Mouse (Mus musculus) lung, embryonic 15.5 days (tissue): ENCODE data around the gene Batf3. TPM values are rescaled to one million over a fixed set of nuclear protein-coding genes. Genes with fewer than 3 reads are reported as not detected.
A peak's percentile ranks its signal among the peaks of the same experiment; 100 is the strongest.

Source experiments
- ATAC-seq: fragments of 200-750 bp; cut with Nextera tagmentation; 2 replicates; pipeline ENCODE4 v1.8.0; 2017; ENCODE audit warnings: moderate number of reproducible peaks, borderline replicate concordance; ENCODE audit not compliant: low FRiP score, low TSS enrichment; ENCODE audit errors: extremely low read depth
- H3K27ac ChIP-seq: fragments of 300-500 bp; sonication (generic); 2 replicates; pipeline ENCODE4 v1.5.1; 2015; ENCODE audit warnings: moderate library complexity, mild to moderate bottlenecking, inconsistent platforms
- H3K27me3 ChIP-seq: fragments of 300-500 bp; sonication (generic); 2 replicates; pipeline ENCODE4 v1.6.1; 2015; ENCODE audit warnings: inconsistent platforms
- H3K36me3 ChIP-seq: fragments of 300-500 bp; sonication (generic); 2 replicates; pipeline ENCODE4 v1.6.1; 2015; ENCODE audit warnings: inconsistent platforms
- H3K4me1 ChIP-seq: fragments of 300-500 bp; sonication (generic); 2 replicates; pipeline ENCODE4 v1.6.1; 2015; ENCODE audit warnings: inconsistent platforms
- H3K4me2 ChIP-seq: fragments of 300-500 bp; sonication (generic); 2 replicates; pipeline ENCODE4 v1.6.1; 2015; ENCODE audit warnings: inconsistent platforms, mild to moderate bottlenecking, moderate library complexity
- H3K4me3 ChIP-seq: fragments of 300-500 bp; sonication (generic); 2 replicates; pipeline ENCODE4 v1.5.1; 2015; ENCODE audit warnings: mild to moderate bottlenecking, inconsistent platforms
- H3K9ac ChIP-seq: fragments of 300-500 bp; sonication (generic); 2 replicates; pipeline ENCODE4 v1.6.1; 2015; ENCODE audit warnings: inconsistent platforms
- H3K9me3 ChIP-seq: fragments of 300-500 bp; sonication (generic); 2 replicates; pipeline ENCODE4 v1.6.1; 2016; ENCODE audit warnings: inconsistent platforms
- WGBS: fragments of 180-500 bp; shearing (Covaris S2); methylation state at CpG from one replicate; pipeline ENCODE4 v1.1.7; 2015; 5-methylcytosine and 5-hydroxymethylcytosine counted together
- polyA plus RNA-seq: library from polyadenylated mRNA; unstranded; fragments of >200 nt; fragmentation: Nextera tagmentation; extraction: Ambion mirVana; gene quantifications from 2 replicates; pipeline ENCODE4 v1.2.1, GENCODE M21; 2015

The Batf3 gene
- polyA plus RNA-seq, 1 experiment from 2014 or later: 9.3 TPM

DNA sequence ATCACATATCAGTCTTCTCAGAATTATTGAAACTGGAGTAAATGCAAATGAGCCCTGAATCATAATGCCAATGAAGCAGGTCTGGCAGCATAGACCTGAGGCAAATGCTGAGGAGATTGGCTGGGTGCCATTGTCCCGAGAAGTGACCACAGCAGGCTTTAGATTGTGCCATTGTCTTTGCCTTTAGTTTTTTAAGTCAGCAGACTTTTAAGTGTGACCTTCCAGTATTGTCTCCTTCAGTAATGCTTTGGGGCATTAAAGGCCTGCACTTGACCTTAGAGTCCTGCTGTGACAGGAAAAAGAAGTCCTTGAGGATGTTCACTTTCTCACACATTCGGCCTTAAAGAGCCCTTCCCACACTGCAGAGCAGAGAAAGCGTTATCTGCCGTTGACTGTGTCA is 27.4 kb upstream of the Batf3 start:
- no peak for ATAC-seq
- no peak overlapping the region for H3K27ac ChIP-seq
- H3K4me3 ChIP-seq: no peak overlapping the region
- H3K27me3 ChIP-seq: no peaks in the 10 kb centered on the region
- no peaks in the 10 kb centered on the region for H3K9me3 ChIP-seq
- H3K4me1 ChIP-seq: no peaks in the 10 kb centered on the region
- WGBS: 84% methylated on average over 4 of the region's 4 CpGs
- no peak overlapping the region for H3K9ac ChIP-seq
- H3K36me3 ChIP-seq: peaks cover 70% of the 10 kb centered on the region
- H3K4me2 ChIP-seq: no peak overlapping the region

DNA sequence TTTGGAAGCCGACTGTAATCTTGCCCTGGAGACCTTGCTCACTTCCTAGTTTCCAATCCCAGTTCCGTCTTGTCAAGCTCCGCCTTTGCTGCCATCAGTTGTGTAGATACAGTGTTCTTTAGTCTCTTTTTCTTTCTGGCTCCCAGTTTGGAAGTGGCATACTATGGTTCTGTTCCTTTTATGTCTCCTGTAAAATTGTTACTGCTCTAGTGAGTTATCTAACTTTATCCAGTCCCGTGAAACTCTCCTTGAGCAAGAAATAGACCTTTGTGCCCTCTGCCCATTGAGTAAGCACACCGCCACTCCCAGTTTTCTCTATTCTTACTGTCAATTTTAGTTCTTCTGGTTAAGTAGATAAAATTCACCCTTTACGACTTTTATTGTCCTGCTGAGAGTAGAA is 26.0 kb upstream of the Batf3 start:
- WGBS: 85% methylated on average over 6 of the region's 6 CpGs
- ATAC-seq: no peak
- H3K36me3 ChIP-seq: peaks cover 75% of the 10 kb centered on the region
- no peaks in the 10 kb centered on the region for H3K9me3 ChIP-seq
- H3K4me3 ChIP-seq: no peak overlapping the region
- no peak overlapping the region for H3K4me2 ChIP-seq
- H3K9ac ChIP-seq: no peak overlapping the region
- no peaks in the 10 kb centered on the region for H3K27me3 ChIP-seq
- no peaks in the 10 kb centered on the region for H3K4me1 ChIP-seq
- H3K27ac ChIP-seq: no peak overlapping the region

GRCm38 (mm10) chr1:191072329-191072913 is 25.2 kb upstream of the Batf3 start:
- Histone ChIP-seq H3K27ac (no peak overlapping the region), H3K9ac (no peak overlapping the region), H3K36me3 (peaks cover 79% of the 10 kb centered on the region), H3K4me2 (no peak overlapping the region), H3K4me1 (no peaks in the 10 kb centered on the region), H3K9me3 (no peaks in the 10 kb centered on the region), H3K27me3 (no peaks in the 10 kb centered on the region), H3K4me3 (no peak overlapping the region)
- ATAC-seq: no peak
- WGBS: 90% methylated on average over 16 of the region's 16 CpGs

GRCm38 (mm10) chr1:191073001-191073400 is 24.6 kb upstream of the Batf3 start:
- H3K27ac ChIP-seq: no peak overlapping the region
- no peak overlapping the region for H3K4me2 ChIP-seq
- H3K4me1 ChIP-seq: no peaks in the 10 kb centered on the region
- no peak overlapping the region for H3K9ac ChIP-seq
- no peaks in the 10 kb centered on the region for H3K27me3 ChIP-seq
- 50% methylated on average over 6 of the region's 6 CpGs for WGBS
- no peak overlapping the region for H3K4me3 ChIP-seq
- ATAC-seq: no peak
- H3K9me3 ChIP-seq: no peaks in the 10 kb centered on the region
- peaks cover 79% of the 10 kb centered on the region for H3K36me3 ChIP-seq

DNA sequence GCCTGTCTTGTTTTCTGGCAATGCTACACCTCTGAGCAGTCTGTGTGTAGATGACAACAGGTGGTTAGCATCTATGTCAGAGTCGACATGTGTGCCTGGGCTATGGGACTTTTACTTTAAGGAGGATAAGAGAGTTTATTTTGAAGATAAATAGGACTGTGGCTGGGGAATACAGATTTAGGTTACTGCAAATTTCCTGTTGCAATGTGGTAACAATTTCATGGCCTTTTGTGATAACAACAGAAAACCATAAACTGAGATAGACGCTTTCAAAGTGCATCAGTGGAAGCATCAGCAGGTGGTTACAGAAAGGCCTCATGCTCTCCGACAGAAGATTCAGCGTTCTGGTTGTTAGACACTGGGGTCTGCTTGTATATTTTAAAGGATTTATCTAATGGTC is 24.2 kb upstream of the Batf3 start:
- Histone ChIP-seq H3K4me1 (no peaks in the 10 kb centered on the region), H3K4me2 (no peak overlapping the region), H3K9me3 (no peaks in the 10 kb centered on the region), H3K27me3 (no peaks in the 10 kb centered on the region), H3K36me3 (peaks cover 79% of the 10 kb centered on the region), H3K4me3 (no peak overlapping the region), H3K9ac (no peak overlapping the region), H3K27ac (no peak overlapping the region)
- ATAC-seq: no peak
- 77% methylated on average over 4 of the region's 4 CpGs for WGBS

- Histone ChIP-seq H3K4me3 (no peak overlapping the region), H3K9ac (no peak overlapping the region), H3K36me3 (peaks cover 80% of the 10 kb centered on the region), H3K9me3 (no peaks in the 10 kb centered on the region), H3K4me2 (no peak overlapping the region), H3K27ac (0 out of 2 replicates have a peak overlapping the region, but pooled peaks have one; percentile 12), H3K27me3 (no peaks in the 10 kb centered on the region), H3K4me1 (no peaks in the 10 kb centered on the region)
- 48% methylated on average over 10 of the region's 10 CpGs for WGBS
- ATAC-seq: no peak
Observed at GRCm38 (mm10) chr1:191075199-191075883, 22.3 kb upstream of the Batf3 start.

GRCm38 (mm10) chr1:191083230-191083629 is 14.4 kb upstream of the Batf3 start:
- Histone ChIP-seq H3K27ac (no peak overlapping the region), H3K9me3 (no peaks in the 10 kb centered on the region), H3K9ac (no peak overlapping the region), H3K4me3 (no peak overlapping the region), H3K4me1 (0 out of 2 replicates have a peak, but pooled peaks cover 4% of the 10 kb centered on the region), H3K27me3 (no peaks in the 10 kb centered on the region), H3K4me2 (no peak overlapping the region), H3K36me3 (peaks cover 58% of the 10 kb centered on the region)
- WGBS: 79% methylated on average over 8 of the region's 8 CpGs
- ATAC-seq: no peak

GRCm38 (mm10) chr1:191084951-191085559 is 12.6 kb upstream of the Batf3 start:
- no peak for ATAC-seq
- peaks cover 44% of the 10 kb centered on the region for H3K36me3 ChIP-seq

DNA sequence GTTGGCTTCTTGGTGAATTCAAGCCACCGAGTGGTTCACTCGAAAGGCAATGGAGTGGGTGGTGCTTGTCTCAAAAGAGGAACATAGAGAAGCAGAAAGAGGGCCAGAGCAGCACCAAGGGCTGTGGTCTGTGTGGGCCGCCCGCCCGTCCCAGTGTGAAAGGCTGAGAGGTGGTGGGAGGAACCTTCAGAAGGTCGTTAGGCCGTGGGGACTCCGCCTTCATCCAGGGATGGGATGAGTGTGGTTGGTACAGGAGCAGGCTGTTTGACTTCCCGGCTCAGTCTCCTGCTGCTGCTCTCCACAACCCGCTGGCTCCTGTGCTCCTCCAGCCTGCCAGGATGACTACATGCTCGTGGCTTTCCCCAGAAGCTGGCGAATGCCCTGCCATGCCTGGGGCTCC is 12.1 kb upstream of the Batf3 start:
- Histone ChIP-seq H3K9me3 (no peaks in the 10 kb centered on the region), H3K27me3 (no peaks in the 10 kb centered on the region), H3K4me3 (no peak overlapping the region), H3K36me3 (peaks cover 38% of the 10 kb centered on the region), H3K9ac (no peak overlapping the region), H3K4me1 (0 out of 2 replicates have a peak, but pooled peaks cover 4% of the 10 kb centered on the region), H3K27ac (no peak overlapping the region), H3K4me2 (no peak overlapping the region)
- WGBS: 74% methylated on average over 12 of the region's 12 CpGs
- no peak for ATAC-seq

More at GRCm38 (mm10) chr1:191084951-191085559, 12.6 kb upstream of the Batf3 start:
- Histone ChIP-seq H3K27ac (no peak overlapping the region), H3K9ac (no peak overlapping the region), H3K4me1 (0 out of 2 replicates have a peak, but pooled peaks cover 4% of the 10 kb centered on the region), H3K4me2 (no peak overlapping the region), H3K9me3 (no peaks in the 10 kb centered on the region), H3K27me3 (no peaks in the 10 kb centered on the region), H3K4me3 (no peak overlapping the region)
- WGBS: 60% methylated on average over 5 of the region's 5 CpGs

DNA sequence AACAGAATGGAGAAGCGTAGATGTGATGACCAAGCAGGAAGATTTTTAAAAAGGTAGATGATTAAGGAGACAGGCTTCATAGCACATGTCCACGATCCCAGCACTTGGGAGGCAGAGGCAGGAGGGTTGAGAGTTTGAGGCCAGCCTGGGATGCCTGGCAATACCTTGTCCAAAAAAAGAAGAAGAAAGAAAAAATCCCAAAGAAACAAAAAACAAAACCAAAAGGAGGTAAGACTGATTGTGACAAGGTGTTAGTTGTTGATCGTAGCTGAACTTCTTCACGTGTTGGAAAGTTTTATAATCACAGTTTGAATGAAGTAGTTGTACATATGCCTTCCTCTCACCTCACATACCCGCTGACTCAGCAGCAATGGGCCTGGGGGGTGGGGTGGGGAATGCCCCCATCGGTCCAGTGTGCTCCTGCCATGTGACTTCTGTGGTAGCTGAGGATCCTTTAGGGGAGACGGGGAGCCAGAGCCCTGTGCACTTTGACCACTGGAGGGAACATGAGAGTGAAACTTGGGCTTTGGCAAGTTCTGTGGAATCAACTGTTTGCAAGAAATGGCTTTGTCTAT is 11.3 kb upstream of the Batf3 start:
- no peak overlapping the region for H3K9ac ChIP-seq
- ATAC-seq: no peak
- no peak overlapping the region for H3K4me3 ChIP-seq
- no peaks in the 10 kb centered on the region for H3K9me3 ChIP-seq
- peaks cover 33% of the 10 kb centered on the region for H3K36me3 ChIP-seq
- H3K27me3 ChIP-seq: no peaks in the 10 kb centered on the region
- WGBS: 67% methylated on average over 7 of the region's 7 CpGs
- 0 out of 2 replicates have a peak, but pooled peaks cover 4% of the 10 kb centered on the region for H3K4me1 ChIP-seq
- H3K27ac ChIP-seq: peak overlapping the region; percentile 67
- no peak overlapping the region for H3K4me2 ChIP-seq

- 57% methylated on average over 8 of the region's 8 CpGs for WGBS
- Histone ChIP-seq H3K27me3 (no peaks in the 10 kb centered on the region), H3K4me3 (no peak overlapping the region), H3K36me3 (peaks cover 27% of the 10 kb centered on the region), H3K27ac (peak overlapping the region; percentile 67), H3K9ac (no peak overlapping the region), H3K4me2 (no peak overlapping the region), H3K9me3 (no peaks in the 10 kb centered on the region), H3K4me1 (0 out of 2 replicates have a peak, but pooled peaks cover 4% of the 10 kb centered on the region)
- ATAC-seq: no peak
Observed at GRCm38 (mm10) chr1:191086960-191087359, 10.7 kb upstream of the Batf3 start.

DNA sequence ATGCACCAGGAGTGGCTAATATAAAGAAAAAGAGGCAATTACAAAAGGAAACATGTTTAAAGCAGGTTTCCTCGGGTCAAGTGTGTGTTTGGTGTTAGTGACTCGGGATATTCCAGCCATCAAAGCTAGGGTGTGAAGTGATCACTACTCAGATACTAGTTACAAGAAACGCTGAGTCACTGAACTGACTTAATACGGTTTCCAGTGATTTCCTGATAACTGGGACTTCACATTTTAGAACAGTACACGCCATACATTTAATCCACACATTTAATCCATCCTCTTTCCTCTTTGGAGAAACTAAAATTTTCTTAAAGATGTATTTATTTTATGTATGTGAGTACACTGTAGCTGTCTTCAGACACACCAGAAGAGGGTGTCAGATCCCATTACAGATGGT is 9.7 kb upstream of the Batf3 start:
- Histone ChIP-seq H3K4me2 (no peak overlapping the region), H3K27ac (no peak overlapping the region), H3K4me3 (no peak overlapping the region), H3K27me3 (no peaks in the 10 kb centered on the region), H3K9ac (no peak overlapping the region), H3K9me3 (no peaks in the 10 kb centered on the region), H3K36me3 (peaks cover 19% of the 10 kb centered on the region), H3K4me1 (peaks cover 11% of the 10 kb centered on the region)
- WGBS: 70% methylated on average over 5 of the region's 5 CpGs
- ATAC-seq: no peak
